ENCODE assay signal across 27 mouse cellular contexts in genomic region chr6:117914541-117914940, GRCm38 (mm10). TPM values are rescaled to one million over a fixed set of nuclear protein-coding genes. Genes with fewer than 3 reads are reported as not detected.
A peak's percentile ranks its signal among the peaks of the same experiment; 100 is the strongest.
DNase-seq lines count a peak whose midpoint lies in the region; ATAC-seq lines count a peak whose summit lies in the region.
"Had no signal": no experiment of that assay in that cellular context is flagged by ENCODE, and none has a peak within 500 bp of the region (broad histone marks: within the 10 kb centered on the region; RNA-seq: fewer than 3 reads in every experiment).

No protein-coding gene starts in this region.

- H3K4me2 ChIP-seq in liver, embryonic 11.5 days = peak overlapping the region; percentile 33
- peak overlapping the region; percentile 47 for H3K4me2 ChIP-seq in liver, embryonic 12.5 days
- H3K4me2 ChIP-seq: embryonic facial prominence, embryonic 15.5 days; forebrain, embryonic 13.5 days; lung, embryonic 14.5 days; stomach, embryonic 15.5 days had no signal

- ATAC-seq in erythroblast, adult 5-6 weeks (replicated peaks; ENCODE audit: low FRiP score, poor library complexity, severe bottlenecking) = no peak
- no peak for ATAC-seq in liver, embryonic 11.5 days (replicated peaks; ENCODE audit: low FRiP score)
- no peak for ATAC-seq in liver, embryonic 12.5 days
- no peak for ATAC-seq in megakaryocyte progenitor cell, adult 5-6 weeks (replicated peaks; ENCODE audit: poor library complexity)
- ATAC-seq: activated CD4-positive, CD25-positive, alpha-beta regulatory T cell, adult 4 months; forebrain, embryonic 13.5 days had no signal

- no peak overlapping the region for H3K9ac ChIP-seq in liver, embryonic 11.5 days (ENCODE audit: low read depth, low read length)
- peak overlapping the region; percentile 48; the same call in 1 of the 2 replicates for H3K9ac ChIP-seq in liver, embryonic 12.5 days
- H3K9ac ChIP-seq: embryonic facial prominence, embryonic 15.5 days; forebrain, embryonic 13.5 days; lung, embryonic 14.5 days; stomach, embryonic 15.5 days had no signal

- H3K27ac ChIP-seq in liver, embryonic 11.5 days (ENCODE audit: low read depth, low read length) = peak overlapping the region; percentile 16; the same call in 1 of the 2 replicates
- peak overlapping the region; percentile 66 for H3K27ac ChIP-seq in liver, embryonic 12.5 days
- H3K27ac ChIP-seq: embryonic facial prominence, embryonic 15.5 days; forebrain, embryonic 13.5 days; heart, adult 2 months; left cerebral cortex, adult 2 months; midbrain, embryonic 10.5 days had no signal

- no peaks in the 10 kb centered on the region for H3K27me3 ChIP-seq in erythroblast, embryonic 14.5 days (ENCODE audit: control insufficient read depth)
- H3K27me3 ChIP-seq in liver, embryonic 11.5 days (replicated peaks; ENCODE audit: control insufficient read depth, insufficient read depth, low read length) = no peaks in the 10 kb centered on the region
- H3K27me3 ChIP-seq in liver, embryonic 12.5 days (replicated peaks) = no peaks in the 10 kb centered on the region
- H3K27me3 ChIP-seq: embryonic facial prominence, embryonic 15.5 days; forebrain, embryonic 13.5 days; stomach, embryonic 15.5 days had no signal

- H3K4me3 ChIP-seq in erythroblast, embryonic 14.5 days (replicated peaks) = peak overlapping the region; percentile 19
- 0 out of 2 replicates have a peak overlapping the region, but pooled peaks have one; percentile 2 for H3K4me3 ChIP-seq in liver, embryonic 11.5 days (ENCODE audit: low read depth, low read length)
- no peak overlapping the region; the same call in 1 of the 2 replicates for H3K4me3 ChIP-seq in liver, embryonic 12.5 days
- H3K4me3 ChIP-seq: embryonic facial prominence, embryonic 15.5 days; forebrain, embryonic 13.5 days; heart, adult 2 months; left cerebral cortex, adult 2 months; midbrain, embryonic 10.5 days; stomach, embryonic 15.5 days had no signal

- H3K4me1 ChIP-seq in erythroblast, embryonic 14.5 days (ENCODE audit: control insufficient read depth) = peaks cover 71% of the 10 kb centered on the region
- peaks cover 55% of the 10 kb centered on the region for H3K4me1 ChIP-seq in liver, embryonic 11.5 days (replicated peaks; ENCODE audit: control insufficient read depth, insufficient read depth, low read length)
- peaks cover 81% of the 10 kb centered on the region for H3K4me1 ChIP-seq in liver, embryonic 12.5 days

- H3K9me3 ChIP-seq in erythroblast, embryonic 14.5 days (ENCODE audit: control insufficient read depth, low read length) = no peaks in the 10 kb centered on the region
- H3K9me3 ChIP-seq in liver, embryonic 11.5 days (ENCODE audit: control insufficient read depth, low read length) = no peaks in the 10 kb centered on the region
- no peaks in the 10 kb centered on the region for H3K9me3 ChIP-seq in liver, embryonic 12.5 days (replicated peaks)
- H3K9me3 ChIP-seq: embryonic facial prominence, embryonic 15.5 days; forebrain, embryonic 13.5 days; midbrain, embryonic 10.5 days; stomach, embryonic 15.5 days had no signal

- DNase-seq in liver, embryonic 11.5 days (ENCODE audit: low spot score) = no peak
- DNase-seq in liver = no peak
- no peak for DNase-seq in adrenal gland, postnatal 36 days
- DNase-seq in yolk sac, embryonic 10.5 days (ENCODE audit: low spot score) = no peak
- DNase-seq: adrenal gland, postnatal 10 days; cerebellum, adult 11 months; cerebellum, postnatal 25 days; gastrocnemius, postnatal 10 days; heart, adult 2 months; kidney, adult 9 months; kidney, postnatal 4 days; layer of hippocampus, adult 9-11 months; lung, embryonic 14.5 days; lung, postnatal 4 days had no signal

- peaks cover 52% of the 10 kb centered on the region for H3K36me3 ChIP-seq in erythroblast, embryonic 14.5 days (ENCODE audit: control insufficient read depth)
- H3K36me3 ChIP-seq in liver, embryonic 11.5 days (ENCODE audit: control insufficient read depth, insufficient read depth, low read length) = peaks cover 5% of the 10 kb centered on the region; the same call in 1 of the 2 replicates
- H3K36me3 ChIP-seq in liver, embryonic 12.5 days = peaks cover 39% of the 10 kb centered on the region
- H3K36me3 ChIP-seq: embryonic facial prominence, embryonic 15.5 days; stomach, embryonic 15.5 days had no signal

RNA-seq across cellular contexts. Expression of gene Hnrnpf, which starts 14.4 kb away (rescaled TPM):
- 13.1 and 14.1 TPM in 2 replicates for polyA plus RNA-seq in erythroblast, embryonic 14.5 days (2012)
- total RNA-seq in erythroblast, adult 5-6 weeks (2015; ENCODE audit: low replicate concordance) = 169 and 187 TPM in 2 replicates
- 279 and 303 TPM in 2 replicates for total RNA-seq in erythroblast, adult 5-6 weeks (2017; ENCODE audit: low replicate concordance)
- polyA plus RNA-seq in liver, embryonic 11.5 days (2014; fragmentation: Nextera tagmentation; extraction: Ambion mirVana) = 960 and 1,037 TPM in 2 replicates
- 702 and 711 TPM in 2 replicates for polyA plus RNA-seq in liver, embryonic 12.5 days (2016; fragmentation: Nextera tagmentation; extraction: Ambion mirVana)
- 100 to 1,000 TPM; 380 to 388 TPM for total RNA-seq in adrenal gland, postnatal 36 days (2021)
- total RNA-seq in megakaryocyte progenitor cell, adult 5-6 weeks (2015) = 679 and 683 TPM in 2 replicates
- 1,301 and 1,452 TPM in 2 replicates for total RNA-seq in megakaryocyte progenitor cell, adult 5-6 weeks (2017)

RNA-seq across cellular contexts. Expression of gene Fxyd4, which starts 23.0 kb away (rescaled TPM):
- polyA plus RNA-seq in erythroblast, embryonic 14.5 days (2012) = not detected in 2 replicates
- not detected in 2 replicates for total RNA-seq in erythroblast, adult 5-6 weeks (2015; ENCODE audit: low replicate concordance)
- total RNA-seq in erythroblast, adult 5-6 weeks (2017; ENCODE audit: low replicate concordance) = not detected in 2 replicates
- 1.2 and 2.1 TPM in 2 replicates for polyA plus RNA-seq in liver, embryonic 11.5 days (2014; fragmentation: Nextera tagmentation; extraction: Ambion mirVana)
- polyA plus RNA-seq in liver, embryonic 12.5 days (2016; fragmentation: Nextera tagmentation; extraction: Ambion mirVana) = 0.72 and 0.73 TPM in 2 replicates
- total RNA-seq in adrenal gland, postnatal 36 days (2021) = not detected
- not detected in 2 replicates for total RNA-seq in megakaryocyte progenitor cell, adult 5-6 weeks (2015)
- not detected in 2 replicates for total RNA-seq in megakaryocyte progenitor cell, adult 5-6 weeks (2017)
- total RNA-seq: adrenal gland, postnatal 10 days; gastrocnemius, postnatal 10 days; heart, adult 2 months; left cerebral cortex, adult 2 months; midbrain, postnatal 0 days; neutrophil, adult 5-6 weeks had no signal
- polyA plus RNA-seq: brain, embryonic 14.5 days had no signal

RNA-seq across cellular contexts. Expression of gene Zfp239, which starts 52.6 kb away (rescaled TPM):
- 0.03 and 0.04 TPM in 2 replicates for polyA plus RNA-seq in erythroblast, embryonic 14.5 days (2012)
- not detected in 2 replicates for total RNA-seq in erythroblast, adult 5-6 weeks (2015; ENCODE audit: low replicate concordance)
- total RNA-seq in erythroblast, adult 5-6 weeks (2017; ENCODE audit: low replicate concordance) = 0.77 and 0.98 TPM in 2 replicates
- polyA plus RNA-seq in liver, embryonic 11.5 days (2014; fragmentation: Nextera tagmentation; extraction: Ambion mirVana) = 8.2 and 8.7 TPM in 2 replicates
- polyA plus RNA-seq in liver, embryonic 12.5 days (2016; fragmentation: Nextera tagmentation; extraction: Ambion mirVana) = 4.7 and 5.6 TPM in 2 replicates
- 1 to 10 TPM; 2.3 to 3.3 TPM for total RNA-seq in adrenal gland, postnatal 36 days (2021)
- total RNA-seq in megakaryocyte progenitor cell, adult 5-6 weeks (2015) = 4.2 and 4.7 TPM in 2 replicates
- 2.0 and 3.3 TPM in 2 replicates for total RNA-seq in megakaryocyte progenitor cell, adult 5-6 weeks (2017)
